Mouse (Mus musculus): ENCODE measurements around the gene Coro1a.
"Not testable (repeated sequence)": the region's sequence is repeated elsewhere in the genome, so short reads cannot be mapped to it uniquely, and the experiment has no call there.

Gene Coro1a

DNA sequence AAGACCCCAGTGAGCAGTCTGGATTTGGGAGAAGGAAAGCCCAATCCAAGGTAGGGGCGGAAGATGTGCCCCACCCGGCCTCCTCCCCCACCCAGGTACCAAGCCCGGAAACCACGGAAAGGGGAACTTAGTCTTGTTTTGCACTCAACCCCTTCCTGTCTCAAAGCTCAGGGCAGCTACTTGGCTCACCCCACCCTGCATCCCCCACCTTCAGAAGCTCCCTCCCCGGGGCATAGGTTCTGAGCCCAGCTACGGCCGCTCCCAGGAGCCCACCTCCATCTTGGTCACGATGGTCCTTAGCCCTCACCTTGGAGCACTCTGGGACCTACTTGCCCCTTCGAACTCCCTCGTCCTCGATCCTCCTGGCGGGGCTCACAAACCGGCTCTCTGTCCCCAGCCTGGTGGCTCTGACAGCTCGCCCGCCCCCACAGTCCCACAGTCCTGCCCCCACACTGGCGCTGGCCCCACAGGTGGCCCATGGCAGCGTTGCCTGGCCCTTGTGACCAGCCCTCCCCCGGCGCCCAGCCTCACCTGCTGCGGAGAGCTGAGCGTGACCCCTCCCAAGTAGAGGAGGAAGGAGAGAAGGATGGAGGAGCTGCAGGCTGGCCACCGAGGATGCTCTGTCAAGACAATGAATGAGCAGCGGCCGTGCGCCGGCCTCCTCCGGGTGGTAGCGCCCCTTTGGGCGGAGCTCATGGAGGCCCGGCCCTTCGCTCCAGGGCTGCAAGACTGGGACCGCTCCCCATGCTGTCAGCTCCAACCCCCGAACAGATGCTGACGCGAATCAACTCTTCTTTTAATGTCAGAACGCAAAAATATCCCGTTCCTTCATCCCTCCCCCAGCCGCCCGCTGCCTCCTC lies 3.2 kb downstream of the Coro1a start:
- peak; percentile 86 to 90 for DNase-seq

DNA sequence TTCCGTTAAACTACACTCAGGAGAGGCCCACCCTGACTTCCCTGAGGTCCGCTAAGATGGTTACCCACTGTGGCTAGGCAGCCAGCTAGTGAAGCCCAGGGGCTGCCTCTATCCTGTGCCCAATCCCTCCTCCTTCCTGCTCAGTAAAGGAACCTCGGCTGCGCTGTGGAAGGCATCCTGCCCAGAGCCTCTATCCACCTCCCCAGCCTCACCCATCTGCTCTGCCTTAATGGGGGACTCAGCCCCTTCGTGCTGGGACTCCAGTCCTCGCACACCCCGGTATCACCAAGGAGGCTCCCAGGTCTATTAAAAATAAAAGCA lies 3.9 kb downstream of the Coro1a start:
- peak in 1 of 2 experiments; percentile 37 for DNase-seq

DNA sequence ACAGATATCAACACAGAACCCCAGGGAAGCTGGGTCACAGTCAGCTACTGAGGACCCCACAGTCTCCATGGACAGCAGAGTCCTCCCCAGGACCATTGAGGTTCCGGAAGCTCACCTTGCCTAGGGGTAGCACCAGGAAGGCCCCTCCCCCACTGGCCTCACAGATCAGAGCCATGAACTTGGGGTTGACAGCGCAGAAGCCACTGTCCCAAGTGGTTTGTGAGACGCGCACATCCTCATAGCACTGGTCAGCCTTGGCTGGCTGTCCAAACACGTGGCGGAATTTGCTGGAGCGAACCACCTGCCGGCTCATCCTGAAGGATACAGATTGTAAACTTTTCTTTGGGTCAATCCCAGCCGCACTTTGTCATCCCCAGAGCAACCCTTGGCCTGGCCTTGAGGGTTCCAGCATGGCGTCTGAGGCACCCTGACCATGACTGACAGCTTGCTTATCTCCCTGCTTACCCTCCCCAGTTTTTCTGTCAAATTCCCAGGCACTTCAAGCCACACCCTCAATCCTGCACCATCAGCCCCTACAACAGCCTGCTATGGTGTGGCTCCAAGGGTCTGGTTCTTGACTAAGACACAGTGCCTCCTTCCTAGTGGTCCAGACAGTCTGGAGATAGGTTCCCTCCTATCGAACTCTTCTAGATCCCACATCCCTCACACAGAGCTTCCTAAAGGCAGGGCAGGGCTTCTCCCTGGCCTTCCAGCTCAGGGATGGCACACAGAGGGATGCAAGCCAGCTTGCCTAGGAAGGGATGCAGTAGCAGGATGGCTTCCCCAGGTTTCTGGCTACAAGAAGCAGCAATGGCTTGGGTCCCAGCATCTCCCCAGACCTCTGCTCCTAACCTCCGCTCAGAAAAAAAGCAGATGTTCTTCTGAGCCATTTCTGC lies 4.5 kb downstream of the Coro1a start:
- DNase-seq = peak; percentile 63 to 77

DNA sequence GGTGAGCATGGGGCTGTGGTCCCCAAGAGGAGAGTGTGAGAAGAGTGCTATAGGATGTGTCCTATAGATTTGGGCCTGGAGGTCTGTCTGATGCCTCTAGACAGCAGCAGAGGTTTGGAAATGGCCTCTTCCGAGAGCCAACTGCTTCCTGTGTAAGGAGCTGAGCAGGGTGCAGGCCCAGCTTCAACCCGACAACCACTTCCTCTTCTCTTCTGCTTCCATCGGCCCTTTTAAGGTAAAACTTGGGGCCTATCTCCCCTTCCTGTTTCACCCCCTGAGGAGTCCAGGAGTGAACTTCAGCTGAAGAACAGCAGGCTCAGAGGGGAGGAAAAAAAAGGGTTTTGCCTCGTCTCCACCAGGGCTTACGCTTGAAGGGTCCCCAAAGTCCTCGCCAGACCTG lies 5.2 kb downstream of the Coro1a start:
- DNase-seq = peak; percentile 68 to 85

DNA sequence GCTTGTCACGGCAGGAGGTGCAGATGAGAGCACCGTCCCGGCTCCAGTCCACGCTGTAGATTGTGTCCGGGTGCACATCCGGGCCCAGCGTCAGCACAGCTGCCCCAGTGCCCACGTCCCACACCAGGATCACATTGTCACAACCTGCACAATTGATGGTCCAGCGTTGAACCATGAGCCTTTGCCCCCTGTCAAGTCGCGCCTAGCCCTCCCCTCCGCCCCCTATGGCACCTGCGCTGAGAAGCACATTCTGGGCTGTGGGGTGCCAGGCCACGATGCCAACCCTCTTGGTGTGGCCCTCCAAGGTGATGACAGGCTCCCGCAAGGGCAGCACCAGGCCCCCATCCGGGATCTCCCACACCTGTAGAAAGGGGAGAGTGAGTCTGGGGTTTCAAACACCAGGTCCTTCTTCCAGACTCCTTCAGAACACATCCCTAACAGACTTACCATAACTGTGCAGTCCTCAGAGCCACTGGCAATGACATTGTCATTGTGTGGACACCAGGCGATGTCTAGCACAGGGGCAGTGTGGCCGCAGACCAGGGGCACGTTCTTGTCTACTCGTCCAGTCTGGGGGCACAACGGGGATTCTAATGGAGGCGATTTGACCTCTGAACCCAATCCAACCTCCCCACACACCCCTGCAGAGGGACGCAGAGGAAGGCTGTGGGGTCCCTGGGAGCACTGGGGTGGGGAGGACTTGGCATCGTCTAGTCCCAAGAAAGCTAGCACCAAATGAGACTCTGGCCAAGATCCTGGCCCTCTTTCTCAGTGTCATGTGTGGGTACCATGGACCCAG lies 5.8 kb downstream of the Coro1a start:
- peak; percentile 22 to 46 for DNase-seq

DNA sequence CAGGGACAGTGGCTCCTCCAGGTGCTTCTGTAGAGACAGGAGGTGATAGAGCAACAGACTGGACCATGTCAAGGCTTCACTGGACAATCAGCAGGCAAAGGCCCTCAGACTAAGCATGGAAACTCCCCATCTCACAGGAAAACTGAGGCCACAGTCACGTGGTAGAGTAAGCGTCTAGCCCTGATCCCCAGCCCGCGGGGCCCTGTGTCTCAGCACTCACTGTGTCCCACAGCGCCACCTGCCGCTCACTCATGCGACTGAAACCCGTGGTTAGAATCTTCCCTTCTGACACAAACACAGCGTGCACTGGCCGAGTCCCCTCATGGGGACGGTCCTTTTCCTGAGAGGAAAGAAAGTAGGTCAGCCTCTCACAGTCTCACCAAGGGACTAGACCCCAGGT lies 6.5 kb downstream of the Coro1a start:
- peak; percentile 85 to 90 for DNase-seq

DNA sequence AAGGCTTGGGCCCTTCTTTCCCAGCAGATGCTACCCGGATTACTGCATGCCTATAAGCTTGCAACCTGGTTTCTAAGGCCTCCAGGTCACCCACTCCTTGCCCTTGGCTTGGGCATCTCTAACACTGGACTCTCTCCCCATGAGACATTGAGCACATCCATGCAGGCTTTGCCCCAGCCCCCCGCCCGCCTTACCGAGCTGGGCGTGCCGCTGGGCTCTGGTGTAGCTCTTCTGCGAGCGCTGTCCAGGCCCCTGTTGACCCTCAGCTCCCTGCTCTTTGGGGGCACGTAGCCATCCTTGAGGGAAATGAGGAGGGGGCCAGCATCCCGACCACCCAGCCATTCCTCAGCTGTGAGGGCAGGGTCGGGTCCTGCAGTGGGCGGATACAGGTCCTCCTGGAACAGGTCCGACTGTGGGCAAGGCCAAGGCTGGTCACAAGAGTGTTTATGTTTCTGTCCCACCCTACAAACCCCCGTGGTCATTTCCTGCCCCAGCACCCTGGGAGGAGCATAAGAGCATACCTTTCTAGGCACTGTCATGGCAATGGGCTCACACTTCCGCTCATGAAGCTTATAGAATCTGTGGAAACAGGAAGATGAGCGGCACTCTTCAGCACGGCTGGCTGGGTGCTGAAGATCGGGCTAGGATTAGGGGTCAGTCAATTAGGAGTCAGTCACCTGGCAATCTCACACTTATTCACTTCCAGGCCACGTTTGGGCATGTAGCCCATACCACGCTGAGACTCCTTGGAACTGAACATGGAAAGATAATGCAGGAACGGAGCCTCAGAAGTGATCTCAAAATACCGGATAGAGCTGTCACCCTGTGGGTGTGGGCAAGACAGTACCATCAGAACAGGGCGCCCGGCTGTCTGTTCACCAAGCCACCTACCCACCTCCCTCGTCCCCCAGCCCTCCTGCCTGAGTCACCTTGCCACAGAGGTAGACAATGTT lies 7.2 kb downstream of the Coro1a start:
- DNase-seq = peak in 1 of 2 experiments; percentile 36

DNA sequence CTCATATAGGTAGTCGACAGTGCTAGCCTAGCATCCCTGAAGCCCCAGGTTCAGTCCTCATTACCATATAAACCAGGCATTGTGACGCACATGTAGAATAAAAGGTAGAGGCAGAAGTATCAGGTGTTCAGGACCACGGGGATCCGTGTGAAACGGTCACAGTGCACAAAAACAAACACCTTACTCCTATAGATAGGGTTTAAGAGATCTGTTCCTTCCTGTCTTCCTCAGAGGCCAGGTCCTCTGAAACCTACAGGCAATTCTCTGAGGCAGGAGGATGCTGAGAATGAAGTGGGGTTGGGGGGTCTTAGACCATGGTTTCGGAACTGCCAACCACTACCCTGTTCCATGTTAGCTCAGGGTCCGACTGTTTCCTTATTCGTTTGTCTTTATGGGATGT lies 9.7 kb downstream of the Coro1a start:
- no peak for DNase-seq

DNA sequence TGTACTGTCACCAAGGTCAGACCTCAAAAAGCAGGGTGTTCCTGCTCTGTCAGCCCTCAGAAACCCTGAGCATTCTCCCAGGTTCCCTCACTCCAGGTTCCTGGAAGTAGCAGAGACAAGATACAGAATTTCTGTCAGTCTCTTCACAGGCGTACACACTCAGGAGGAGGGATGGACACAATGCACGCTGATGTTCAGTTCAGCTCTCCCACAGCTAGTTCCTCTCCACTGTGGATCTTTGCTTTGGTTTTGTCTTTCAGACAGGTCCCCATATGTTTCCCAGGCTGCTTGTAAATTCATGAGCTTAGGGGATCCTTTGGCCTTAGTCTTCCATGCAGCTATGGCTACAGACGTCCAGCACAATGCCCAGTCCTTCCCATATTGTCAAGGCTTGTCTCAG lies 10.7 kb downstream of the Coro1a start:
- DNase-seq = no peak

DNA sequence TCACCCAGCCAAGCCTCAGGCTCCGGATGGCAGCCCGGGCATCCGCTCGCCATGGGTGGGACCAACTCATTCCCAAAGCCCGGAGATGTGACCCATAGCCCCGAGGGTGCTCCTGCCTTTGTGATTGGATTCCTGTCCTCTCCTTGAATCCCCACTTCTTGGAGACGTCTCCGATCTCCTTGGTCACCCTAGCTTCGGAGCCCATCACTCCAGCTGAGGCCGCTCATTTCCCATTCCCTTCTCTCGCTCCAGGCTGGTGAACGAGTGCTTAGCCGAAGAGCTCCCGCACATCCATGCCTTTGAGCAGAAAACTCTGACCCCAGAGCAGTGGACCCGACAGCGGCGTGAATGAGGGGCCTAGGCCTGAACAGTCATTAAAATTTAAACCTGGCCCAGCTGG lies 11.3 kb downstream of the Coro1a start:
- no peak for DNase-seq

DNA sequence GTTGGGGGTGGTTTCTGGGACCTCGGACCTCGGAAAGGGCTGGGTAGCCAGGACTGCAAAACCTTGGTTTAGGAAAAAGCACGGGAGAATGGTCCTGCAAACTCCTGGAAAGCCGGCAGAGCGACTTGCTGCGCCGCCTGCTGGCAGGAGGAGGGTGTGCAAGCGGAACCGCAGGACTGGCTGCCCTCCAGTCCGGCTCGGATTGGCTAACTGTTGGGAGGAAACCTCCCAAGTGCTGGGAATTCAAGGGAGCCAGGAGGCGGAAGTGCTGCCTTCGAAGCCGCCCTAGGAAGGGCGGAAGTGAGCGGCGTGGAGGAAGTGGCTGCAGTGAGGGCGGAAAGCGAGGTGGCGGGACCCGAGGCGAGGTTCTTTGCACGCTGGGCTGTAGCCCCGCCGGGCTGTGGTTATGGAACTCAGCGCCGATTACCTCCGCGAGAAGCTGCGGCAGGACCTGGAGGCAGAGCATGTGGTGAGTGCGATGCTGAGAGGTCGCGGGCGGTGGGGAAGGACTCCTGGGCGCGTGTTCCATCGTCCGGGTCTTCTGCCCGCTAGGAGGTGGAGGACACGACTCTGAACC lies 11.9 kb downstream of the Coro1a start, which contains the start of gene Slx1b:
TSS of gene Slx1b (minus strand) at position 154 of the 577 bp plus-strand sequence.
- peak; percentile 91 to 93 for DNase-seq

DNA sequence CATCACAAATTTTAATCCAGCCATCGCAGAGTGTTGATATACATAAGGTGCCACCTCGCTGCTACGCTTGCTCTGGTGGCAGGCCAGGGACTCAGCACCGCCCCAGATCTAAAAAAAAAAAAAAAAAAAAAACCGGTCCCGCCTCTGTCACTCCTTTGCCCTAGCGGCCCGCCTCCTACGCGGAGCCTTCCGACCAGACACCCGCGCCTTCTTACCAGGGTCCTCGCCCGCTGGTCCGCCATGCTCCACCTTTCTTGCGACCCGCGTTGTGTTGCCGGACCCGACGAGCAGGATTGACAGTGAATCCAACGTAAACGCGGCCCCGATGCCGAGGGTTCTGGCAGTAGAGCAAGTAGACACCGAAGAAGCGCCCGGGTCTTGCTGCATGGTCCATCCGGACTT lies 12.4 kb downstream of the Coro1a start, which contains the start of gene Bola2:
TSS of gene Bola2 (plus strand) at position 192 of the 402 bp plus-strand sequence.
- peak; percentile 68 to 80 for DNase-seq

DNA sequence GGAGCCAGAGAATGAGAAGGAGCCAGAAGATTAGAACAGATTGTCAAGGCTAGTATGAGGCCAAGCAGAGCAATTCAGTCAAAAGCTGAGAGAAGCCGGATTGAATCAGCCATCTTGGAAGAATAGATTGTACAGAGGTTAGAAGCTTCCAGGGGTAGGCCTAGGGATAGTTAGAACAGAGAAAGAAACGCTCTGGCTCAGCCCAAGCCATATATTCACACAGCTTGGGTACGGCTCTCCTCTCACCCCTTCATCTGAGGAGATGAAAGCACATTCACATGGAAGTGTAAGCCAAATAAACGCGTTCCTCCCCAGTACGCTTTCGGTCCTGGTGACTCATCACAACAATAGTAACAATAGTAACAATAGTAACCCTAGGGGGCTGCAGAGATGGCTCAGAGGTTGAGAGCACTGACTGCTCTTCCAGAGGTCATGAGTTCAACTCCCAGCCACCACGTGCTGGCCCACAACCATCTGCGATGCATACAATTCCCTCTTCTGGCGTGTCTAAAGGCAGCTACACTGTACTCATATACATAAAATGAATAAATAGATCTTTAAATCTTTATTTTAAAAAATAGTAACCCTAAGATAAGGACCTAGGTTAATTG lies 13.0 kb downstream of the Coro1a start:
- peak in 1 of 2 experiments; percentile 20 for DNase-seq

DNA sequence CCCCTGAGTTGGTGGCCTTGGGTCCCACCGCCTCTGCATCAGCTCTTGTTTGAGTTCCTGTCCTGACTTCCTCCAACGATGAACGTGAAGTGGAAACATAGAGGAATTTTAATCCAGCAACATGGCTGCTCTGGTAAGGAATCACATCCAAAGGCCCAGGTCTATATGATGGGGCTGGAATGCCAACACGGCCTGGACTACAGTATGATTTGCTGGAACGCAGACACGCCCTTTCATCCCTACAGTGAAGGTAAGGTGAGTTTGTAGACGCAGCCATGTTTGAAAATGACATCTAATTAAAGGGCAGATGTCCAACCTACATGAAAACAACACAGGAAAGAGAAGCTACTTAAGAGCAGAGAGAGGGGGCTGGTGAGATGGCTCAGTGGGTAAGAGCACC lies 13.8 kb downstream of the Coro1a start:
- DNase-seq = no peak

DNA sequence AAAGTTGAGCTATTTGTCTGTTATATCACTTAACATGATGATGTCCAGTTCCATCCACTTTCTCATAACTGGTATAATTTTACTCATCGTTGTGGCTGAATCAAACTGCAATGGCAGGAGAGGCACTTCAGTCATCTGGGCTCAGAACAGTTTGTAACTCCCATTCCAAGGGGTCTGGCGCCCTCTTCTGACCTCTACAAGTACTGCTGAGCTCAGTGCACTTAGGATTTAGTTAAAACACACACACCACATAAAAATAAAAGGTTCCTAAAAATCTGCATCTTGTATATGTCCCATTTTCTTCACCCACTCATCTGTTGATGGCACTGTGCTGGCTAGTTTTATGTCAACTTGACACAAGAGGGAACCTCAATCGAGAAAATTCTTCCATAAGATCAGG lies 14.3 kb downstream of the Coro1a start:
- DNase-seq = peak; percentile 58 to 69

DNA sequence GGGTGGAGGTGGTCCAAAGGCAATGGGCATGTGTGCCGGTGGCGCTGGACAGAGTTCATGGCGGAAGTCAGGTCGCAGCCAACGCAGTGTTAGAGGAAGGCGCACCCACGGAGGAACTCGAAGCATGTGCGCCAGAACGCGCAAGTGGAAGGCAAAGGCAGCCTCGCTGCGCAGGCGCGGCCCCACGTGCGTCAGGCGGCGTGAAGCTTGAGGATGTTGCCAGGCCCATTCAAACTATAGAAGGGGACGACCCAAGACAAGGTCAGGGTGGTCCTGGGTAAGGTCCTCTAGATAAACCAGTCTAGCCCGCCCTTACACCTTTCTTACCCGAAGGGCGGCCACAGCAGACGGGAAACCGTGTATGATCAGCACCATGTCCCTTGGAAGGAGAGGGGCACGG lies 15.2 kb downstream of the Coro1a start:
- DNase-seq = no peak

DNA sequence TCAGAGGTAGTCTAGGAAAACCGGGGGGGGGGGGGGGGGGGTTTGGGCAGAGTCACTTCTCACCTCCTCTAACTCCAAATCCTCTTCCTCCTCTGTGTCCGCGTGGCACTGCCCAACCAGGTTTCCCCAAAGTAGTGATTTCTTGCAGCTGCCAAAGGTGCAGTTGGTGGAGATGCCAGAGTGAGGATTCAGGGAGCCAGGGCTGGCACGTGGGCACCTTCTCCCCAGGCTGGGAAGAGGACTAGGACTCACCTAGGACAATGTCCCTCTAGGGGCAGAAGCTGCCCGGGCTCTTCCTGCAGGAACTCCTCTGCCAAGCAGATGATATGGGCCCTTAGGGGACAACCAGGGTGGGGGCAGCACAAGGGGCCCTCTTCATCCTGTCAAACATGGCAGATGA lies 15.9 kb downstream of the Coro1a start:
- DNase-seq = no peak

DNA sequence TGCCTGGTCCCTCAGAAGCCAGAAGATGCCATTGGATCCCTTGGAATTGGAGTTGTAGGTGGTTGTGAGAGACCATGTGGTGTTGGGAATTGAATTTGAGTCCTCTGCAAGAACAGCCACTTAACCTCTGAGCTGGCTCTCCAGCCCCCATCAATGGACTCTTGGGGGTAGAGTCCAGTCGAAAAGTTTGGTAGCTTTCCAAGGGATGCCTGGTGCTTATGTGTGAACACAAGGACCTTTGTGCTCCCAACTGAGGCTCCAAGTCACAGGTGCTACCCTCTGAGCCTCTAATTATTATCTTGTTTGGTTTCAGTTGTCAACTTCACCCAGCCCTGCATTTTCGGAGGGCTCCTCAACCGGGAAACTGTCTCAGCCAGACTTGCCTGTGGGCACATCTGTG lies 16.9 kb downstream of the Coro1a start:
- no peak for DNase-seq

DNA sequence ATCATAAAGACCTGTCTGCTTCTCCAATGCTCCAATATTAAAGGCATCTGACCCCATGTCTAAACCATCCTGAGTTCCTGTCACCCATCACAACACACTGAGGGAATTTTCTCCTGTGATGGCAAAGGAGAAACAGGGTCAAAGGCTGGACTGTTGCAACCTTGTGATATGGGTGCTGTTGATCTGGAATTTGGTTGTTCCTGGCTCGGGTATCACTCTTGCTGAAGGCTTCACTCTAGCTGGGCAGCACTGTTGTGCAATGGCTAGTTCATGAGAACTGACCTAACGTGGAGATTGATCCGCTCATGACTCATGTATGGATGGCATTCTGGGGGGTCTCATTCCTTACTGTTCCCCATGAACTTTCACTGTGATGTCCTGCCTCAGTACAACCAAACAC lies 18.6 kb downstream of the Coro1a start:
- no peak for DNase-seq

DNA sequence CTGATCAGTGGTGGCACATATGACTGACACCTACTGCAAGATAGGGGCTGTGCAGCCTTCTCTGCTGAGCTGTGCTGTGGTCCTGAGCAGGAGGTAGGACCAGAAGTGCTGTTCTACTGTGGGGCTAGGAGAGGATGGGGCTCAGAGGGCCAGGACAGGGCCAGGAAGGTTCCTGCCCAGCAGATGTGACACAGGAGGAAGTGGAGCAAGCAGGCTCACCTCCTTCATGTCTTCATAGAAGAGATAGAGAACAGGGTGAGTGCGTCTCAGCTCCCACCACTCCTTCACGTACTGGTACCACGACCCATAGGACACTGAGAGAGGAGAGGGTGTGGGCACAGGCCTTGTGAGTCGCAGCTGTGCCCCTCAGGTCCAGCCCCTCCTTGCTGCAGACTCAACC lies 19.4 kb downstream of the Coro1a start:
- not testable (repeated sequence) for DNase-seq

DNA sequence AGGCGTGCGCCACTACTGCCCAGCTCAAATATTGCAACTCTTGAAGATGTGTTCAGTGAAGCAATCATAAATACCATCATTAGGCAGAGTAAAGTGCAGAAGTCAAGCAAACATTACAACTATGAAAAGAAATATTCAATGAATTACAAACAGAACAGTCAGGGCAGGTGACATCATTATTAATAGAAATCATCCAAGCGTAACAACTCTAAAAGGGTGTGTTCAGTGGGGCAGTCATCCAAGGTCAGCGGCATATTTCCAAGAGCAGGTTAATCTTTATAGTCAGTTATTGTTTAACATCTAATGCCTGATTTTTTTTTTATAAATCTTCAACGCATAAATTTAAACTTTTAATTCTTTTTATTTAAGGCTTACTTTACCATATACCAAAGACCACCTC lies 26.4 kb downstream of the Coro1a start:
- no peak for DNase-seq
